Mouse (Mus musculus) monocyte, adult 59 days (primary cell): ENCODE results near the gene Tex13a. TPM values are rescaled to one million over a fixed set of nuclear protein-coding genes. Genes with fewer than 3 reads are reported as not detected.

Experiments
- total RNA-seq, 2 experiments: library from RNA; stranded (reverse); gene quantifications; one replicate each; pipeline ENCODE4 v1.2.4; 2023

Gene Tex13a
- not detected for total RNA-seq

GRCm38 (mm10) chrX:138209480-138209879 lies at the start of gene Tex13a:
Tex13a (minus strand) TSS chrX:138209580.

